Mouse (Mus musculus): ENCODE results near the gene Gsg1l2. TPM values are rescaled to one million over a fixed set of nuclear protein-coding genes. Genes with fewer than 3 reads are reported as not detected.

The Gsg1l2 gene
- polyA plus RNA-seq, 1 experiment from 2014 or later = not detected

DNA sequence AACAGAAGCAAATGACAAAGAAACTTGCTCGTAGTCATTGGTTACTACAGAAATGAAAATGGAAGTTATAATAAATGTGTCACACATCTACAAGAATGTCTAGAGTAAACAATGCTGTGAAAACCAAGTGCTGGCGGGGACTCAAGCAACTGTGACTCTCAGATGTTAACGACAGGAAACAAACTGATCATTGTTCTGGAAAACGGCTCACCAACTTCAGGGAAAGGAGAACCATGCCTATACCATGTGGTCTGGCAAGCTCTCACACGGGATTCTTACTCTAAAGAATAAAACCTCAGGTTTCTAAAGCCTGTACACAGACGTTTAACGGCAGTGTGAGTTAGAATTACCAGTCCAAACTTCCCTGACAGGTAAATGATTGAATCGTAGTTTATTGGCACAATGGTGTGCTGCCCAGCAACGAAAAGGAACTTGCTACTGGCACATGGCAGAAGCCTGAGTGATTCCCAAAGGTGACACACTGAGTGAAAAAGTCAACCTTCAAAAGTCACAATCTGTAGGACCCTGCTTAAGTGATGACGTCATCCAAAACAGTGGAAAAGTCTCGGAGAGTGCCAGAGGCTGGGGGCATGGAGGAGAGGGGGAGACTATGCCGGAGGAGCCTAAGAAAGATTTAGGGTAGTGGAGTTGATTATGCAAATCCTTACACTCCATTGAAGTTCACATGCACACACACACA lies 54.1 kb downstream of the Gsg1l2 start:
- no peaks in the 10 kb centered on the region for H3K4me1 ChIP-seq (replicated peaks)
- H3K36me3 ChIP-seq = no peaks in the 10 kb centered on the region

DNA sequence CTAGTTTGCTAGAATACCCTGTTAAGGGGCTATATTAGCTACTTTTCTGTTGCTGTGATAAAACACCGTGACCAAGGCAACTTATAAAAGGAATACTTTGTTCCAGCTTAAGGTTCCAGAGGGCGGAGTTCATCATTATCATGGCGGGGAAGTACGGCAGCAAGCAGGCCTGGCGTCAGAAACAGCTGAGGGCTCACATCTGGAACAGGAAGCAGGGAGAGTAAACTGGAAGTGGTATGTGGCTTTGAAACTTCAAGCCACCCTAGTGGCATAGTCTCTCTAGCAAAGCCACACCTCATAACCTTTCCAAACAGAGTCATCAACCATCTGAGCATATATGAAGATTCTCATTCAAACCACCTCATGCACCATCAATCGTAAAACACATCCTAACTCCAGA lies 55.1 kb downstream of the Gsg1l2 start:
- H3K36me3 ChIP-seq = no peaks in the 10 kb centered on the region
- no peaks in the 10 kb centered on the region for H3K9me3 ChIP-seq
- no peak overlapping the region for H3K27ac ChIP-seq (replicated peaks)
- 75% methylated on average over 6 of the region's 6 CpGs for WGBS
- ATAC-seq (ENCODE audit: low FRiP score, low read depth) = no peak
- H3K9ac ChIP-seq = no peak overlapping the region
- H3K4me3 ChIP-seq = no peak overlapping the region
- no peak overlapping the region for H3K4me2 ChIP-seq
- H3K4me1 ChIP-seq (replicated peaks) = no peaks in the 10 kb centered on the region
- H3K27me3 ChIP-seq = no peaks in the 10 kb centered on the region

More for the DNA sequence above, 54.1 kb downstream of the Gsg1l2 start:
- no peak overlapping the region for H3K9ac ChIP-seq
- no peaks in the 10 kb centered on the region for H3K27me3 ChIP-seq
- no peak overlapping the region for H3K4me2 ChIP-seq
- ATAC-seq (ENCODE audit: low FRiP score, low read depth) = no peak
- no peak overlapping the region for H3K27ac ChIP-seq (replicated peaks)
- 50% methylated on average over 12 of the region's 12 CpGs for WGBS
- H3K4me3 ChIP-seq = no peak overlapping the region
- H3K9me3 ChIP-seq = no peaks in the 10 kb centered on the region

DNA sequence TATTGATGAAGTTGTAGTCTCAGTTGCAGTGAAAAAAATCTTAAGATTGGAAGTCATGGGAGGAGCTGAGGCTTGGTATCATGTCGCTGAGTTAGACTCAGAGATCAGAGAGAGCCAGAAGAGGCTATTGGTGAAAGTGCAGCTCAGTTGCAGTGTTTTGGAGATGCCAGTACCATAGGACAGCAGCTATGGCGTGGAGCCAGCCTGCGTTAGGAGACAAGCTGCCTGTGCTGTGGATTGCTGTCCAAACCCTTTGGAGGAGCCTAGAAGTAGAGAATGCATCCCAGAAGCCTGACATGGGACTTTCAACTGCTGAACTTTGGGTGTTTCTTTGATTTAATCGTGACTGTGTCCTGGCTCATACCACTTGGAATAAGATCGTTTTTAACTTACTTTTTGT lies 57.4 kb downstream of the Gsg1l2 start:
- no peak for ATAC-seq (ENCODE audit: low FRiP score, low read depth)
- H3K4me2 ChIP-seq = no peak overlapping the region
- no peaks in the 10 kb centered on the region for H3K4me1 ChIP-seq (replicated peaks)
- no peaks in the 10 kb centered on the region for H3K36me3 ChIP-seq
- H3K9ac ChIP-seq = no peak overlapping the region
- no peaks in the 10 kb centered on the region for H3K9me3 ChIP-seq
- 82% methylated on average over 5 of the region's 5 CpGs for WGBS
- no peak overlapping the region for H3K27ac ChIP-seq (replicated peaks)
- H3K4me3 ChIP-seq = no peak overlapping the region
- no peaks in the 10 kb centered on the region for H3K27me3 ChIP-seq

- H3K4me3 ChIP-seq = no peak overlapping the region
- H3K27ac ChIP-seq (replicated peaks) = no peak overlapping the region
- H3K4me1 ChIP-seq (replicated peaks) = no peaks in the 10 kb centered on the region
- WGBS = 95% methylated on average over 10 of the region's 10 CpGs
- H3K27me3 ChIP-seq = no peaks in the 10 kb centered on the region
- no peak for ATAC-seq (ENCODE audit: low FRiP score, low read depth)
- no peaks in the 10 kb centered on the region for H3K36me3 ChIP-seq
- H3K9me3 ChIP-seq = no peaks in the 10 kb centered on the region
- no peak overlapping the region for H3K4me2 ChIP-seq
- no peak overlapping the region for H3K9ac ChIP-seq
These were observed 61.1 kb downstream of the Gsg1l2 start for GRCm38 (mm10) chr11:67835408-67836078.

Other genes with a start within 250 kb of the Gsg1l2 start
- gene Rcvrn, start 79.3 kb upstream of the Gsg1l2 start, polyA plus RNA-seq (2015; fragmentation: Nextera tagmentation; extraction: Ambion mirVana) = not detected in 2 replicates
- 0.03 and 0.16 TPM in 2 replicates for gene Glp2r, start 3.5 kb upstream of the Gsg1l2 start, polyA plus RNA-seq (2015; fragmentation: Nextera tagmentation; extraction: Ambion mirVana)
- gene Dhrs7c, start 23.6 kb downstream of the Gsg1l2 start, polyA plus RNA-seq (2015; fragmentation: Nextera tagmentation; extraction: Ambion mirVana) = not detected in 2 replicates
- gene Usp43, start 147.5 kb downstream of the Gsg1l2 start, polyA plus RNA-seq (2015; fragmentation: Nextera tagmentation; extraction: Ambion mirVana) = 0.46 and 0.97 TPM in 2 replicates
- gene Cfap52, start 191.0 kb downstream of the Gsg1l2 start, polyA plus RNA-seq (2015; fragmentation: Nextera tagmentation; extraction: Ambion mirVana) = 4.1 and 7.1 TPM in 2 replicates
- 58.0 and 59.5 TPM in 2 replicates for gene Stx8, start 191.6 kb downstream of the Gsg1l2 start, polyA plus RNA-seq (2015; fragmentation: Nextera tagmentation; extraction: Ambion mirVana)

All from hindbrain, embryonic 15.5 days (tissue).